Mouse (Mus musculus): ENCODE measurements around the gene Gm973. TPM values are rescaled to one million over a fixed set of nuclear protein-coding genes. Genes with fewer than 3 reads are reported as not detected.
"Not testable (repeated sequence)": the region's sequence is repeated elsewhere in the genome, so short reads cannot be mapped to it uniquely, and the experiment has no call there.

Gene Gm973
- total RNA-seq, 2 experiments from 2014 or later, result 0.81 to 1.2 TPM

- DNase-seq, result no peak
Measured at GRCm38 (mm10) chr1:59589271-59589670, 73.2 kb downstream of the Gm973 start.

- no peak for DNase-seq
Measured at GRCm38 (mm10) chr1:59592359-59592758, 76.3 kb downstream of the Gm973 start.

GRCm38 (mm10) chr1:59592876-59593275 lies 76.8 kb downstream of the Gm973 start:
- no peak for DNase-seq

DNA sequence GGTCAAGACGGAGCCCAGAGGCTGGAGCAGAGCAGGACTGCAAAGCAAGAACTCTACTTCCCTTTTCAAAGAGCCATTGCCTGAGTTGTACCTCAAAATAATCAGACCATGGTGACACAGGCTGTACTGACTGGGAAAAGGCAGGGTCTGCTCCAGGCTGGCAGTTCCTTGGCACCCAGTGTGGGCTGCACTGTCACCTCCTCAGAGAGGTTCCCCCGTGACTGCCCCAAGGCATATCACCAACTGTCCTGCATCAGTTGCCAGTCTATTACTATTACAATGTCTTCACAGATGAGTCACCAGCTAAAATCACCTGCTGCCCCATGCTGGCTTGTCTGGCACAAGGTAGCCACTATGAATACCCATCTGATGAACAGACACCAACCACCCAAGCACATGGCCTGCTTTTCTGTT lies 77.6 kb downstream of the Gm973 start:
- no peak for DNase-seq

DNA sequence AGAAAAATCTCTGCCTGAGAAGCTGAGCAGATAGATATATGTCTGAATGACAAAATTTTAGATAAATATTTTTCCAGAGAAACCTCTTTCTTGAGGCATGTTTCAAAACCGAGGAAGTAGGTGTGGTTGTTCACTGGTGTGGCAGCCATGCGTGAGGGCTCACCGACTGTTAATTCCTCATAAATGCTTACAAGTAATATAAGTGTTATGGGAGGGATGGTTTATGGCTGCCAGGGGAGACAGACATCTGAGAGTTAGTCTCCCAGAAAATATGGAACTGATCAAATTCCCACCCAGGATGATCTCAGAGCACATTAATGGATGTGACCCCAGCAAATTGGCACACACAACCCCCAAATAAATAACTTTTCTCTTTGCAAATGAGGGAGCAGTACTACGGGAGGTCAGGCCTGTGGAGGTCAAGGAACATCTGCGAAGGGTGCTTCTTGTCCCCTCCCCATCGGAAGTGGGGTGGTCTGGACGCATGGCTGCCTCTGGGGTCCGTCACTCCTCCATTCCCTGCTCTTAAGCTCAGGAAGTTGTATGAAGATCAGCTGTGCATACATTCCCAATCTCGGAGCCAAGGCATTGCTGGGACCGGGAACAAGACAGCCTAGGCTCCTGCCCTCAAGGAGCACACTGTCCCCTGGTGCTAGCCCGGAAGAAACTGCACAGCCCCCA lies 78.7 kb downstream of the Gm973 start:
- no peak for DNase-seq

- no peak for DNase-seq
Measured at GRCm38 (mm10) chr1:59595609-59596008, 79.5 kb downstream of the Gm973 start.

GRCm38 (mm10) chr1:59602531-59603416 lies 86.7 kb downstream of the Gm973 start:
- no peak for DNase-seq

GRCm38 (mm10) chr1:59603417-59603712 lies 87.3 kb downstream of the Gm973 start:
- no peak for DNase-seq

DNA sequence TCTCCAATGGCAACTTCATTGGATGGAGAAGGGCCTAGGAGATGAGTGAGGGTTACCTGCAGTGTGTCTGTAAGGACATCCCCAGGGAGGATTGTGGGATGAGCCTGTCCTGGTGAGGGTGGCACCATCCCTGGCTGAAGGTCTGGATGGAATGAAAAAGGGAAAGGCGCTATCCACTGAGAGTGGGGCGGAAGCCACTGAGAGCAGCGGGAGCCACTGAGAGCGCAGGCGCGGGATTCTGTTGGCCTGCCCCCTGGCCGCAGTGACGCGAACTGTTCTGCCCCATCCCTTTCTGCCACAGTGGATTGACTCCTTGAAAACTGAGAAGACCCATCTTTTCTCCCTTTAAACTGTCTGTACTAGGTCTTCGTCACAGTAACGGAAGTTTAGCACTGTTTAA lies 87.8 kb downstream of the Gm973 start:
- no peak for DNase-seq

DNA sequence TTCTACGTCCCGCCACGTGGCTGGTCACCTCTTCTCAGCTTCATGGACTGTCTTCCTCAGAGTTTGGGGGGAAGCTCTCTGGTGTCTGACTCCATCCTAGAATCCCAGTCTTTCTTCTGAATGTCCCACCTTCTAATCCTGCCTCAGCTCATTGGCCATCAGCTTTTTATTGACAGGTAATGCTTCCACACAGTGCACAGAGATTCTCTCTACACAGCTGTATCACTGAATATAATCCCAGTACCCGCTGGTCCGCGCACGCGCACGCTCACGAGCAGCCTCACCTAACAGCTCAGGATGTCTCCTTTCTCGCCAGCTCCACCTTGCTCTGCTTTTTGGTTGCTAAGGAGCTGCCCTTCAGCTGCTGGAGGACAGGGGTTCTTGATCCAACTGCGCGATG lies 90.4 kb downstream of the Gm973 start:
- no peak for DNase-seq

GRCm38 (mm10) chr1:59607071-59607470 lies 91.0 kb downstream of the Gm973 start:
- DNase-seq, result no peak

GRCm38 (mm10) chr1:59608125-59608762 lies 92.2 kb downstream of the Gm973 start:
- DNase-seq, result no peak

DNA sequence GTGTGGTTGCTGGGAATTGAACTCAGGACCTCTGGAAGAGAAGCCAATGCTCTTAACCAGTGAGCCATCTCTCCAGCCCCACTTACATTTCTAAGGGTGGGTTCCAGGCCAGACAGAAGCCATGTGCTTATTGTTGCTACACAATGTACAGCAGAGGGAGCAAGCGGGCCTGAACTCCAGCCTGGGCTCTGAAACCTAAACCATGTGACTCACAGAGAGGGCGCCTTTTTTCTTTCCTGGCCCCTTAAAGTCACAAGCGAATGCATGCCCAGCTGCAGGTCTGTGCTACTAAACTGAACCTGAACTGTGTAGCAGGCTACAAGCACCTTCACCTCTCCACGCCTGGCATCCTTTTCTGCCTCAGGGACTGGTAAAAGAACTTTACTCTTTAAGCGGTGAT lies 92.9 kb downstream of the Gm973 start:
- no peak for DNase-seq

GRCm38 (mm10) chr1:59609458-59609857 lies 93.4 kb downstream of the Gm973 start:
- DNase-seq, result no peak

GRCm38 (mm10) chr1:59609896-59610295 lies 93.8 kb downstream of the Gm973 start:
- DNase-seq, result peak; percentile 23

- no peak for DNase-seq
Measured at GRCm38 (mm10) chr1:59610929-59611328, 94.9 kb downstream of the Gm973 start.

GRCm38 (mm10) chr1:59613795-59614194 lies 97.7 kb downstream of the Gm973 start:
- peak; percentile 78 for DNase-seq

DNA sequence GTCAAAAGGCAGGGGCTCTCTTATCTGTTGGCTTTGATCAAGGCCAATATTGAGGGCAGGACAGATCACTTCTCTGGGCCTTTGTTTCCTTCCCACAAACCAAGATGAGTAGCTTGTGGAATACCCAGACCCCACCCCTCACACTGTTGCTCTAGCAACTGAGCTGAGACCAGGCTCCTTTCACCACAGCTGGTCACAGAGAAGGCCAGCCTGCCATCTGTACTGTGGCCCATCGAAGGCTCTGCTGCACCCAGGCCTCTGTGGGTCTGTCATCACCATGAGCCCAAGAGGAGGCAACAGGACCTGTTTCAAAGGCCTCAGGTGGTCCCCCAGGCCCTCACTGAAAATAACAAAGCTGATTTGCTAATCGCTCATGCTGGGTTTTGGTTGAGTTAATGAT lies 99.0 kb downstream of the Gm973 start:
- DNase-seq, result no peak

DNA sequence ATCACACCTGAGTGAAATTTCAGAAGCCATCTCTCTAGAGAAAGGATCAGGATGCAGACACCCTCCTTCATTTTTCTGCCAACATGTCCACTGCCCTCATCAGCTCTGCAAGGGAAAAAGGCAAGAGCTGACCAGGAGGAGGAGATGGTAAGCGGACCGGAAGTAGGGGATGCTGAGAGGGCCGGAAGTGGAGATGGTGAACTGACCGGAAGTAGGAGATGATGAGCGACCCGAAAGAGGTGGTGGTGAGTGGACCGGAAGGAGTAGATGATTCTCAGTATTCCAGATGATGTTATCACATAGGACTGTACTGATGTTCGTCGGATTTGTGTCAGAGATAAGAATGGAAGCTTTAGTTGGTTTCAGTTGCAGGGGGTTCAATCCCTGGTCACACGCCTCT lies 103.1 kb downstream of the Gm973 start:
- no peak for DNase-seq

DNA sequence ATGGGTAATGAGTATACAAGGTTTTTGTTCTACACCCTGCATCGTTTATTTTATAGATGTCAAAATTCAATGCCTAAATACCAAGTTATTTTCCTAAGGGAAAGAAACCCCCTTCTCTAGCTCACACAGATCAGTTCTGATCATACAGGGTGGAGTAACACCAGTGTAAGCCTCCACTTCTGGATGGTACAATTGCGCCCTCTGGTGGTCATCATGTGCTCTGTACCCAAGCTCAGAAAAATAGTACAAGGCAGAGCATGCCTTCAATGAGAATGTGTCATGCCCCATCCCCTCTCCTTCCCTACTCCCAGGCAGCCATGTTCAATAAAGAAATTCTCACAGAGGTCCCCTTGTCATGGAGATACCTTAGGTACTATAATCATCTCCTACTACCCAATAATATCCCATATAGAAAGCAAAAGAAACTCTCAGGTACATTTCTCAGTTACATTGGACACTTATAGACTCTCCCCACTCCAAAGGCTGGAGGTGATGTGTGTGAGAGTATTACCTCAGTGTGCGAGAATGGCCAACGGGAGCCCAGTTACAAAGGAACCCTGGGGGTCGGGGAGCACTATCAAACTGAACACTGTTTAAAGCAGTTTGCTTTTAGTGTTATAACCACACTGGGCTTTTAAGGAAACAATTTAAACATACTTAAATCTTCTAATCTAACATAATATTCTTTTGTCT lies 107.4 kb downstream of the Gm973 start:
- peak; percentile 68 for DNase-seq

DNA sequence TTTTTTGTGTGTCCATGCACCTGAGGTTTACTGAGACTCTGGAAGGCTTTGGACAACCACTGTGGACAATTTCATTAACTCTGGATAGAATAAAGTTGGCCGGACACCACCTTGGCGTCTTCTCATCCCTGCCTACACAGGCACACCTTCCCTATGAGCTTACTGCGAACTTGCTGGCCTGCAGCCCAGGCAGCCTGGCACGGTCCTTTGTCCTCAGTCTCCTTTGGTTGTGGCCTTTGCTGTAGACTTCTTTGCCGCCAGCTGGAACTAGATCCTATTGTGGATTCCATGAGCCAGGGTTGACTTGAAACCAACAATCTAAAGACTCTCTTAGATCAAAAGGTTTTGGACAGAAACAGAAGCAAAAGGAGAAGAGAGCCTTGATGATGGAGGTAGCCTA lies 109.3 kb downstream of the Gm973 start:
- DNase-seq, result no peak

DNA sequence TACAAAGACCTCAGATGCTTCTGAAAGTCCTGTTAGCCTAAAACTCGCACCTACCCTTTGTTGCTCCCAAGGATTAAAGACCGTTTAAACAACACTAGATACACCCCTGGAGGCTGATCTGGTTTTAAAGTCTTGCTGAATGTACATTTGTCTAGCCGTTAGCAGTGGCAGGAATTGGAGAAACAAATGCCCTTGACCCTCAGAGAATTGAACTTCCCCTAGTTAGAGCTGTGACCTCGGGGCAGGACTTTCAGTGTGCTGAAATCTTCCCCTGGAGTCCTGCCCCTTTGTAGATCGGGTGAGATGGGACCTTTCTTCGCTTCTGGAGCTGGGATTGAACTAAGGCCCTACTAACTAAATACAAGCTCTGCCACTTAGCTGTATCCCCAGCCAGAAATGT lies 113.1 kb downstream of the Gm973 start:
- DNase-seq, result no peak

GRCm38 (mm10) chr1:59630356-59630755 lies 114.3 kb downstream of the Gm973 start:
- not testable (repeated sequence) for DNase-seq

All from gastrocnemius, postnatal 10 days (tissue).